Mouse (Mus musculus): ENCODE results near the gene Crybg3. TPM values are rescaled to one million over a fixed set of nuclear protein-coding genes. Genes with fewer than 3 reads are reported as not detected.

Gene Crybg3
- total RNA-seq (2023): 1.2 TPM

GRCm38 (mm10) chr16:59600311-59601251, at the start of gene Crybg3:
Gene Crybg3, minus strand, starts transcription at chr16:59600979.

GRCm38 (mm10) chr16:59639102-59639691, 38.4 kb upstream of the Crybg3 start, which contains the start of gene Arl6:
Gene Arl6, minus strand, starts transcription at chr16:59639391.

GRCm38 (mm10) chr16:59471637-59472278, 129.0 kb downstream of the Crybg3 start, which contains the start of gene Riox2:
Gene Riox2, plus strand, starts transcription at chr16:59471775.

Other genes starting within 250 kb of the Crybg3 start
- not detected for gene Olfr209, start 237.0 kb downstream of the Crybg3 start, total RNA-seq (2023)
- gene Gabrr3, start 193.6 kb downstream of the Crybg3 start, total RNA-seq (2023): not detected
- gene Riox2, start 129.2 kb downstream of the Crybg3 start, total RNA-seq (2023): 45.6 TPM
- gene Arl6, start 38.4 kb upstream of the Crybg3 start, total RNA-seq (2023): 0.80 TPM